Mouse (Mus musculus): Measurements from ENCODE around the gene Tbx21. TPM values are rescaled to one million over a fixed set of nuclear protein-coding genes. Genes with fewer than 3 reads are reported as not detected.

Tbx21 gene
- 0.04 and 0.16 TPM in 2 replicates for polyA plus RNA-seq (2012; rRNA removed)

GRCm38 (mm10) chr11:97114671-97115601, at the start of gene Tbx21:
TSS of gene Tbx21 (minus strand) at chr11:97115331.

GRCm38 (mm10) chr11:97151343-97151801, 36.2 kb upstream of the Tbx21 start, which contains the start of gene Tbkbp1:
TSS of gene Tbkbp1 (minus strand) at chr11:97151495.

GRCm38 (mm10) chr11:97050216-97050943, 64.8 kb downstream of the Tbx21 start, which contains the start of gene Osbpl7:
TSS of gene Osbpl7 (plus strand) at chr11:97050628.

Other genes starting within 250 kb of the Tbx21 start
- 78.2 and 94.6 TPM in 2 replicates for gene Cdk5rap3, start 198.8 kb downstream of the Tbx21 start, polyA plus RNA-seq (2012; rRNA removed)
- 0.28 and 0.52 TPM in 2 replicates for gene Prr15l, start 187.2 kb downstream of the Tbx21 start, polyA plus RNA-seq (2012; rRNA removed)
- 22.7 and 26.6 TPM in 2 replicates for gene Pnpo, start 171.3 kb downstream of the Tbx21 start, polyA plus RNA-seq (2012; rRNA removed)
- 12.3 and 17.8 TPM in 2 replicates for gene Sp2, start 132.4 kb downstream of the Tbx21 start, polyA plus RNA-seq (2012; rRNA removed)
- 0.38 and 0.94 TPM in 2 replicates for gene Sp6, start 101.9 kb downstream of the Tbx21 start, polyA plus RNA-seq (2012; rRNA removed)
- 20.1 and 29.7 TPM in 2 replicates for gene Scrn2, start 85.4 kb downstream of the Tbx21 start, polyA plus RNA-seq (2012; rRNA removed)
- 1.6 and 1.9 TPM in 2 replicates for gene Lrrc46, start 73.9 kb downstream of the Tbx21 start, polyA plus RNA-seq (2012; rRNA removed)
- gene Mrpl10, start 73.8 kb downstream of the Tbx21 start, polyA plus RNA-seq (2012; rRNA removed): 44.7 and 64.8 TPM in 2 replicates
- gene Osbpl7, start 64.7 kb downstream of the Tbx21 start, polyA plus RNA-seq (2012; rRNA removed): 9.1 and 10.4 TPM in 2 replicates
- gene Tbkbp1, start 36.2 kb upstream of the Tbx21 start, polyA plus RNA-seq (2012; rRNA removed): 27.4 and 27.7 TPM in 2 replicates
- gene Kpnb1, start 72.5 kb upstream of the Tbx21 start, polyA plus RNA-seq (2012; rRNA removed): 237 and 490 TPM in 2 replicates
- gene Npepps, start 165.3 kb upstream of the Tbx21 start, polyA plus RNA-seq (2012; rRNA removed): 81.0 and 102 TPM in 2 replicates
- gene Mrpl45, start 200.4 kb upstream of the Tbx21 start, polyA plus RNA-seq (2012; rRNA removed): 31.7 and 35.2 TPM in 2 replicates
- 0.09 and 0.10 TPM in 2 replicates for gene Gpr179, start 236.7 kb upstream of the Tbx21 start, polyA plus RNA-seq (2012; rRNA removed)
- 19.8 and 23.3 TPM in 2 replicates for gene Socs7, start 247.2 kb upstream of the Tbx21 start, polyA plus RNA-seq (2012; rRNA removed)

Measured in central nervous system, embryonic 11.5 days (tissue).